ENCODE assay signal across 12 mouse cellular contexts in the genomic region with DNA sequence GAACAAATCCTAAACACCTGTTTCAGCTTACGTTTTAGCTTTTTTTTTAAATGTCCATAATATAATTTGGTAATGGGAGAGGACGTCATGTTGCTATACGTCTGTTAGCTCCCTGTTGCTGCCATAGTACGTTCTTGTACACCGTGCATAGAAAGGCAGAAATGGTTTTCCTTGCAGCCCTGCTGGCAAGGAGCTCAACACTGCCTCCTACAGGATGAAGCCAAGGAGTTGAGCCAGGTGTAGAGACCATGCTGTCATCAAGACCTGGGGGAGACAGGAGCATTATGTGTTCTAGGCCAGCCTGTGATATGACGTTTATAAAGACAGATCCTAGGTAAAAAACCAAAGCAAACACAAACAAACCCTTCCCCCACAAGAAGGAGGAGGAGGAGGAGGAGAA. TPM values are rescaled to one million over a fixed set of nuclear protein-coding genes. Genes with fewer than 3 reads are reported as not detected.
DNase-seq lines count a peak whose midpoint lies in the region; ATAC-seq and TF ChIP-seq lines count a peak whose summit lies in the region.
"Had no signal": no experiment of that assay in that cellular context is flagged by ENCODE, and none has a peak within 500 bp of the region (broad histone marks: within the 10 kb centered on the region; RNA-seq: fewer than 3 reads in every experiment).

No protein-coding gene starts in this region.

- no peaks in the 10 kb centered on the region for H3K9me3 ChIP-seq in kidney, postnatal 0 days (replicated peaks; ENCODE audit: low read length)
- H3K9me3 ChIP-seq in ES-Bruce4 (replicated peaks; ENCODE audit: control insufficient read depth, insufficient read depth, low read length, poor library complexity, severe bottlenecking) = no peaks in the 10 kb centered on the region
- no peaks in the 10 kb centered on the region for H3K9me3 ChIP-seq in forebrain, embryonic 15.5 days
- no peaks in the 10 kb centered on the region for H3K9me3 ChIP-seq in neural tube, embryonic 15.5 days (replicated peaks)

- no peak for DNase-seq in kidney, postnatal 0 days (ENCODE audit: low spot score)
- DNase-seq in kidney, adult 18-20 months = no peak
- DNase-seq in A20 (ENCODE audit: low read depth, low spot score) = peak; percentile 39
- DNase-seq in induced T-regulatory cell, adult 2 months (ENCODE audit: low read depth) = peak; percentile 68
- DNase-seq: adrenal gland, postnatal 25 days; cerebellum, postnatal 10 days; heart, postnatal 4 days; layer of hippocampus, postnatal 36 days; lung, adult 18-20 months had no signal

- peak; percentile 37; the same call in 1 of the 2 replicates for TF ChIP-seq CTCF in kidney, postnatal 0 days (IDR thresholded peaks at IDR 0.05; ENCODE audit: low read depth)
- peak; percentile 72 for TF ChIP-seq CTCF in ES-Bruce4 (IDR thresholded peaks at IDR 0.05; ENCODE audit: low read depth, low read length)

- 83% methylated on average over 6 of the region's 6 CpGs for WGBS in kidney, postnatal 0 days
- 77% methylated on average over 6 of the region's 6 CpGs for WGBS in forebrain, embryonic 15.5 days
- 82% methylated on average over 6 of the region's 6 CpGs for WGBS in neural tube, embryonic 15.5 days

- no peak for ATAC-seq in kidney, postnatal 0 days (replicated peaks; ENCODE audit: low FRiP score, low read depth)
- ATAC-seq in forebrain, embryonic 15.5 days (replicated peaks) = no peak
- ATAC-seq in neural tube, embryonic 15.5 days (ENCODE audit: low FRiP score) = no peak

- no peaks in the 10 kb centered on the region for H3K36me3 ChIP-seq in kidney, postnatal 0 days (ENCODE audit: insufficient read depth, low read length)
- no peaks in the 10 kb centered on the region for H3K36me3 ChIP-seq in ES-Bruce4 (ENCODE audit: control insufficient read depth, insufficient read depth, low read length, poor library complexity, severe bottlenecking)
- no peaks in the 10 kb centered on the region for H3K36me3 ChIP-seq in forebrain, embryonic 15.5 days
- H3K36me3 ChIP-seq in neural tube, embryonic 15.5 days = no peaks in the 10 kb centered on the region

- H3K9ac ChIP-seq in kidney, postnatal 0 days (ENCODE audit: low read depth, low read length) = no peak overlapping the region
- no peak overlapping the region for H3K9ac ChIP-seq in ES-Bruce4 (ENCODE audit: low read depth, poor library complexity, severe bottlenecking)
- H3K9ac ChIP-seq in forebrain, embryonic 15.5 days (replicated peaks) = no peak overlapping the region
- H3K9ac ChIP-seq in neural tube, embryonic 15.5 days (replicated peaks) = no peak overlapping the region

- no peak overlapping the region for H3K4me3 ChIP-seq in kidney, postnatal 0 days (replicated peaks; ENCODE audit: low read depth, low read length)
- no peak overlapping the region for H3K4me3 ChIP-seq in ES-Bruce4 (ENCODE audit: low read depth, low read length)
- H3K4me3 ChIP-seq in forebrain, embryonic 15.5 days = no peak overlapping the region
- H3K4me3 ChIP-seq in neural tube, embryonic 15.5 days (replicated peaks) = no peak overlapping the region

- H3K27ac ChIP-seq in kidney, postnatal 0 days = no peak overlapping the region
- no peak overlapping the region for H3K27ac ChIP-seq in ES-Bruce4 (ENCODE audit: insufficient read depth, low read length)
- no peak overlapping the region for H3K27ac ChIP-seq in forebrain, embryonic 15.5 days (replicated peaks)
- no peak overlapping the region for H3K27ac ChIP-seq in neural tube, embryonic 15.5 days (replicated peaks)

- H3K27me3 ChIP-seq in kidney, postnatal 0 days (ENCODE audit: insufficient read depth, low read length) = no peaks in the 10 kb centered on the region
- H3K27me3 ChIP-seq in ES-Bruce4 (ENCODE audit: control insufficient read depth, insufficient read depth, low read length, poor library complexity, severe bottlenecking) = no peaks in the 10 kb centered on the region
- H3K27me3 ChIP-seq in forebrain, embryonic 15.5 days = no peaks in the 10 kb centered on the region
- H3K27me3 ChIP-seq in neural tube, embryonic 15.5 days (replicated peaks) = no peaks in the 10 kb centered on the region

- H3K4me1 ChIP-seq in kidney, postnatal 0 days (replicated peaks; ENCODE audit: insufficient read depth, low read length) = no peaks in the 10 kb centered on the region
- H3K4me1 ChIP-seq in ES-Bruce4 (ENCODE audit: control insufficient read depth, insufficient read depth, low read length) = no peaks in the 10 kb centered on the region
- H3K4me1 ChIP-seq in forebrain, embryonic 15.5 days = 0 out of 2 replicates have a peak, but pooled peaks cover 1% of the 10 kb centered on the region
- H3K4me1 ChIP-seq in neural tube, embryonic 15.5 days = no peaks in the 10 kb centered on the region

- no peak for TF ChIP-seq EP300 in ES-Bruce4 (IDR thresholded peaks at IDR 0.05; ENCODE audit: insufficient read depth, low read depth, low read length)

- no peak overlapping the region for H3K4me2 ChIP-seq in kidney, postnatal 0 days (ENCODE audit: low read length)
- H3K4me2 ChIP-seq in forebrain, embryonic 15.5 days (replicated peaks) = no peak overlapping the region
- no peak overlapping the region for H3K4me2 ChIP-seq in neural tube, embryonic 15.5 days

- TF ChIP-seq POLR2A in ES-Bruce4 (IDR thresholded peaks at IDR 0.05; ENCODE audit: insufficient read depth, low read length) = no peak

RNA-seq across cellular contexts. Expression of a gene that starts 36.2 kb away (rescaled TPM):
- 17.0 and 17.1 TPM in 2 replicates for polyA plus RNA-seq in kidney, postnatal 0 days (2015; fragmentation: Nextera tagmentation; extraction: Ambion mirVana)
- 3.9 TPM in 2 replicates for polyA plus RNA-seq in ES-Bruce4 (2011; ENCODE audit: insufficient read depth, insufficient read length, low read depth, missing spikeins)
- polyA plus RNA-seq in forebrain, embryonic 15.5 days (2015; fragmentation: Nextera tagmentation; extraction: Ambion mirVana) = 55.6 and 56.4 TPM in 2 replicates
- 43.0 and 45.6 TPM in 2 replicates for polyA plus RNA-seq in neural tube, embryonic 15.5 days (2015; fragmentation: Nextera tagmentation; extraction: Ambion mirVana)

Comparison
In these comparisons a context has a peak if more than half of its experiments do, and no peak if none do; other contexts are left out.
1. DNase-seq: peak in A20 (single experiment) and induced T-regulatory cell, adult 2 months (single experiment); none in kidney, postnatal 0 days (single experiment) and kidney, adult 18-20 months (single experiment).